Mouse (Mus musculus) intestine, embryonic 16.5 days (tissue): ENCODE measurements at regions not wholly inside any gene's neighbourhood (a gene's known extent, or its start where the extent isn't known, plus 50 kb on each side); places are given as distances from the start of the nearest gene placed in this dataset.

Experiments used
- ATAC-seq: fragments of 200-750 bp; cut with Nextera tagmentation; 2 replicates; pipeline ENCODE4 v1.8.0; 2017; ENCODE audit warnings: moderate TSS enrichment, moderate library complexity
- H3K27ac ChIP-seq: fragments of 300-500 bp; sonication (generic); 2 replicates; pipeline ENCODE4 v1.5.1; 2014; ENCODE audit warnings: mild to moderate bottlenecking, low read length
- H3K27me3 ChIP-seq: fragments of 300-500 bp; sonication (generic); replicated peaks from 2 replicates; pipeline ENCODE4 v1.6.1; 2014; ENCODE audit warnings: low read length, control low read depth, mixed read lengths; ENCODE audit not compliant: control insufficient read depth, insufficient read depth
- H3K36me3 ChIP-seq: fragments of 300-500 bp; sonication (generic); 2 replicates; pipeline ENCODE4 v1.6.1; 2014; ENCODE audit warnings: low read length, control low read depth; ENCODE audit not compliant: control insufficient read depth, insufficient read depth
- H3K4me1 ChIP-seq: fragments of 300-500 bp; sonication (generic); 2 replicates; pipeline ENCODE4 v1.6.1; 2014; ENCODE audit warnings: low read length, control low read depth, mixed read lengths; ENCODE audit not compliant: control insufficient read depth, insufficient read depth
- H3K4me2 ChIP-seq: fragments of 300-500 bp; sonication (generic); 2 replicates; pipeline ENCODE4 v1.6.1; 2014; ENCODE audit warnings: low read depth, low read length, control low read depth
- H3K4me3 ChIP-seq: fragments of 300-500 bp; sonication (generic); 2 replicates; pipeline ENCODE4 v1.5.1; 2014; ENCODE audit warnings: mild to moderate bottlenecking, low read length
- H3K9ac ChIP-seq: fragments of 300-500 bp; sonication (generic); 2 replicates; pipeline ENCODE4 v1.6.1; 2014; ENCODE audit warnings: low read depth, low read length
- H3K9me3 ChIP-seq: fragments of 300-500 bp; sonication (generic); 2 replicates; pipeline ENCODE4 v1.6.1; 2016; ENCODE audit warnings: low read length, control low read depth; ENCODE audit not compliant: control insufficient read depth
- WGBS: fragments of 180-500 bp; shearing (Covaris S2); extraction: QIAGEN DNeasy Blood & Tissue Kit; methylation state at CpG from one replicate; pipeline ENCODE4 v1.1.7; 2014; 5-methylcytosine and 5-hydroxymethylcytosine counted together

- no peaks in the 10 kb centered on the region for H3K4me1 ChIP-seq
- no peak for ATAC-seq
- H3K9ac ChIP-seq, result no peak overlapping the region
- no peaks in the 10 kb centered on the region for H3K27me3 ChIP-seq
- WGBS, result 59% methylated on average over 12 of the region's 12 CpGs
- no peak overlapping the region for H3K27ac ChIP-seq
- H3K9me3 ChIP-seq, result no peaks in the 10 kb centered on the region
- no peak overlapping the region for H3K4me2 ChIP-seq
- no peaks in the 10 kb centered on the region for H3K36me3 ChIP-seq
- no peak overlapping the region for H3K4me3 ChIP-seq
Observed at GRCm38 (mm10) chr15:87411978-87412377, 132.1 kb upstream of the Fam19a5 start.

- no peaks in the 10 kb centered on the region for H3K36me3 ChIP-seq
- no peak overlapping the region for H3K4me3 ChIP-seq
- no peak overlapping the region for H3K4me2 ChIP-seq
- H3K9me3 ChIP-seq, result no peaks in the 10 kb centered on the region
- 75% methylated on average over 7 of the region's 7 CpGs for WGBS
- no peaks in the 10 kb centered on the region for H3K27me3 ChIP-seq
- H3K9ac ChIP-seq, result no peak overlapping the region
- no peaks in the 10 kb centered on the region for H3K4me1 ChIP-seq
- ATAC-seq, result no peak
- no peak overlapping the region for H3K27ac ChIP-seq
Observed at GRCm38 (mm10) chr15:87415996-87416395, 128.1 kb upstream of the Fam19a5 start.

DNA sequence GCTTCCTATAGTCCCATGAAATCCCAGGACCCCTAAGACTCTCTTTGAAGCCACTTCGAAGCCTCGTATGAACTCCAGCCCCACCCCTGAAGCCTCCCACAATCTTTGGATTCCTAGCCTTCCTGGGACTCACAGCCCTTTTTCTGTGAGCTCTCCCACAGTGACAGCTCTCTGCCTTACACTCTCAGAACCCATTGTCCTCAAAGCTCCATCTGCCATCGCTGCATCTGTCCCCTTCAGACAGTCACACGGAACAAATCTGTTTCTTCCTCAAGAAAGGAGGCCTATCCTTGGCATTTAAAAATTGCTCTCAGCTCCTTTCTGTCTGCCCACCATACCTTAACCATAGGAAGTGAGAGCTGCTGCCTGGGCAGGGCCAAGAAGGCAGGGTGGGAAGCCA is 122.4 kb upstream of the Fam19a5 start:
- Histone ChIP-seq H3K27ac (no peak overlapping the region), H3K27me3 (no peaks in the 10 kb centered on the region), H3K4me3 (no peak overlapping the region), H3K9me3 (no peaks in the 10 kb centered on the region), H3K36me3 (no peaks in the 10 kb centered on the region), H3K9ac (no peak overlapping the region), H3K4me2 (no peak overlapping the region), H3K4me1 (no peaks in the 10 kb centered on the region)
- 79% methylated on average over 4 of the region's 4 CpGs for WGBS
- ATAC-seq, result no peak

GRCm38 (mm10) chr15:87433306-87433705 is 110.8 kb upstream of the Fam19a5 start:
- no peaks in the 10 kb centered on the region for H3K4me1 ChIP-seq
- no peak overlapping the region for H3K4me3 ChIP-seq
- no peak for ATAC-seq
- H3K9ac ChIP-seq, result no peak overlapping the region
- no peaks in the 10 kb centered on the region for H3K27me3 ChIP-seq
- H3K4me2 ChIP-seq, result no peak overlapping the region
- no peak overlapping the region for H3K27ac ChIP-seq
- WGBS, result 74% methylated on average over 6 of the region's 6 CpGs
- no peaks in the 10 kb centered on the region for H3K9me3 ChIP-seq
- H3K36me3 ChIP-seq, result no peaks in the 10 kb centered on the region

GRCm38 (mm10) chr15:87433901-87434300 is 110.2 kb upstream of the Fam19a5 start:
- no peaks in the 10 kb centered on the region for H3K36me3 ChIP-seq
- H3K27me3 ChIP-seq, result no peaks in the 10 kb centered on the region
- H3K4me3 ChIP-seq, result no peak overlapping the region
- no peaks in the 10 kb centered on the region for H3K4me1 ChIP-seq
- ATAC-seq, result no peak
- H3K27ac ChIP-seq, result no peak overlapping the region
- H3K9ac ChIP-seq, result no peak overlapping the region
- 87% methylated on average over 12 of the region's 12 CpGs for WGBS
- H3K4me2 ChIP-seq, result no peak overlapping the region
- H3K9me3 ChIP-seq, result no peaks in the 10 kb centered on the region

GRCm38 (mm10) chr15:87435566-87435965 is 108.5 kb upstream of the Fam19a5 start:
- no peak overlapping the region for H3K27ac ChIP-seq
- no peak overlapping the region for H3K4me2 ChIP-seq
- H3K4me3 ChIP-seq, result no peak overlapping the region
- H3K27me3 ChIP-seq, result no peaks in the 10 kb centered on the region
- H3K9ac ChIP-seq, result no peak overlapping the region
- no peak for ATAC-seq
- 88% methylated on average over 2 of the region's 2 CpGs for WGBS
- H3K4me1 ChIP-seq, result no peaks in the 10 kb centered on the region
- H3K9me3 ChIP-seq, result no peaks in the 10 kb centered on the region
- H3K36me3 ChIP-seq, result no peaks in the 10 kb centered on the region

GRCm38 (mm10) chr15:87437611-87438010 is 106.5 kb upstream of the Fam19a5 start:
- no peak overlapping the region for H3K27ac ChIP-seq
- H3K36me3 ChIP-seq, result no peaks in the 10 kb centered on the region
- H3K4me1 ChIP-seq, result no peaks in the 10 kb centered on the region
- H3K9me3 ChIP-seq, result no peaks in the 10 kb centered on the region
- no peak overlapping the region for H3K9ac ChIP-seq
- WGBS, result 81% methylated on average over 5 of the region's 5 CpGs
- no peak for ATAC-seq
- H3K27me3 ChIP-seq, result no peaks in the 10 kb centered on the region
- no peak overlapping the region for H3K4me2 ChIP-seq
- H3K4me3 ChIP-seq, result no peak overlapping the region

GRCm38 (mm10) chr15:87458932-87459331 is 85.2 kb upstream of the Fam19a5 start:
- Histone ChIP-seq H3K27me3 (no peaks in the 10 kb centered on the region), H3K27ac (no peak overlapping the region), H3K9me3 (no peaks in the 10 kb centered on the region), H3K4me1 (no peaks in the 10 kb centered on the region), H3K9ac (no peak overlapping the region), H3K36me3 (no peaks in the 10 kb centered on the region), H3K4me3 (no peak overlapping the region), H3K4me2 (no peak overlapping the region)
- no peak for ATAC-seq
- WGBS, result 24% methylated on average over 1 of the region's 1 CpGs

DNA sequence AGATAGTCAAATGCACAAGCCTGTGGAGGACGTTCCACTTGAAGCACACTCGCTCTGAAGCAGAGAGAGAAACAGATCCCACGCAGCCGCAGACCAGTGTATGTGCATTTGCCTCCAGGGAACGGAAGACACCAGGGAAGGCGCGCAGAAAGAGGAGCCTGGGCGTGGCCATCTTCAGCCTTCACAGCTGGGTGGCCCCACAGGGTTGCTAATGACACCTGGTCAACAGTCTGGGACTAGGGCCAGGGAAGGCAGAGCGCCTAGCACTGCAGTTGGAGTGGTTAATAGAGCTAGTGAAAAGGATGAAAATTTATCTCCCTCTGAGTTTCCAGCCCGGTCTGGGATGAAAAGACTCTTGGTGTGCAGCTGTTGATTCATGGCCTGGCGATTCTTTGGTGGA is 67.9 kb upstream of the Fam19a5 start:
- WGBS, result 32% methylated on average over 11 of the region's 11 CpGs
- H3K36me3 ChIP-seq, result no peaks in the 10 kb centered on the region
- H3K9ac ChIP-seq, result no peak overlapping the region
- H3K4me2 ChIP-seq, result no peak overlapping the region
- H3K27me3 ChIP-seq, result no peaks in the 10 kb centered on the region
- ATAC-seq, result no peak
- H3K9me3 ChIP-seq, result no peaks in the 10 kb centered on the region
- H3K4me3 ChIP-seq, result no peak overlapping the region
- no peak overlapping the region for H3K27ac ChIP-seq
- no peaks in the 10 kb centered on the region for H3K4me1 ChIP-seq

DNA sequence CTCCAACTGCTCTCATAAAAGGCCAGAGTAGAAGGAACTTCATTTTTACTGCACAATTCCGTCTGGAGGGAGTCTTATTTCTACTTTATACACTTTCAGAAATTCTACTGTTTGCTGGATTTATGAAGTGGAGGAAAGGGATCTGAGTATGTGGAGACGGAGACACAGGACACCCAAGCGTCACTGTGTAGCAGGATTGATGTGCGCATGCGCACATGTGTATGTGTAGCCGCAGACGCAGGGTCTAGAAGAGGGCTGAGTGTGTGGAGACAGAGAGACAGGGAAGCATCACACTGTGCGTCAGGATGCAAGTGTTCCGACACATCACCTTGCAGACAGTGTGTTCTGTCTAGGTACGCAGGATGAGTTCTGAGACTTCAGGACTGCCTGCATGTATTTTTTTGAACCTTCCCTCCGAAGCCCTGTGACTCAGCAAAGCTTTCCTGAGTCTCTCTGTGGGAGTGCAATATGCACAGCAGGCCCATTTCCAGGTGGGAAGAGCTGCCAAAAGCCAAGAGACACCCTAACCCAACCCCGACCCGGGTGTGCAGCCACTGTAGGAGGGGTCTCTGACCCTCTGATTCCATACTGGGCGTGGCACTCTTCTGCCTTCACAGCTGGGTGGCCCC is 67.1 kb upstream of the Fam19a5 start:
- Histone ChIP-seq H3K4me2 (no peak overlapping the region), H3K36me3 (no peaks in the 10 kb centered on the region), H3K9me3 (no peaks in the 10 kb centered on the region), H3K9ac (no peak overlapping the region), H3K4me1 (no peaks in the 10 kb centered on the region), H3K4me3 (no peak overlapping the region), H3K27ac (no peak overlapping the region), H3K27me3 (no peaks in the 10 kb centered on the region)
- no peak for ATAC-seq
- WGBS, result 77% methylated on average over 14 of the region's 14 CpGs
